Mouse (Mus musculus): Measurements from ENCODE around the gene Dnm3.

GRCm38 (mm10) chr1:162349306-162349705, 128.5 kb downstream of the Dnm3 start:
- TF ChIP-seq CTCF (IDR thresholded peaks at IDR 0.05; ENCODE audit: extremely low read depth, insufficient read length, insufficient replicate concordance, low read depth, low read length) (no peak), POLR2A (IDR thresholded peaks at IDR 0.05; ENCODE audit: low read depth, low read length) (no peak)

All from small intestine, adult 2 months (tissue).